Mouse (Mus musculus) lung, embryonic 14.5 days (tissue): ENCODE measurements around the gene Unc13c. TPM values are rescaled to one million over a fixed set of nuclear protein-coding genes. Genes with fewer than 3 reads are reported as not detected.

Source experiments
- ATAC-seq: fragments of 200-750 bp; cut with Nextera tagmentation; 2 replicates; pipeline ENCODE4 v1.8.0; 2017; ENCODE audit warnings: mild to moderate bottlenecking, moderate TSS enrichment, moderate library complexity; ENCODE audit not compliant: insufficient read depth
- DNase-seq: peaks from one replicate; pipeline ENCODE4 v3.0.0-alpha.2; 2015
- H3K27ac ChIP-seq: fragments of 300-500 bp; sonication (generic); 2 replicates; pipeline ENCODE4 v1.5.1; 2014; ENCODE audit warnings: low read depth, mild to moderate bottlenecking, moderate library complexity
- H3K27me3 ChIP-seq: fragments of 300-500 bp; sonication (generic); 2 replicates; pipeline ENCODE4 v1.6.1; 2014; ENCODE audit warnings: low read length, control low read depth; ENCODE audit not compliant: insufficient read depth
- H3K36me3 ChIP-seq: fragments of 300-500 bp; sonication (generic); 2 replicates; pipeline ENCODE4 v1.6.1; 2014; ENCODE audit warnings: control low read depth; ENCODE audit not compliant: insufficient read depth
- H3K4me1 ChIP-seq: fragments of 300-500 bp; sonication (generic); 2 replicates; pipeline ENCODE4 v1.6.1; 2014; ENCODE audit warnings: antibody characterized with exemption, control low read depth; ENCODE audit not compliant: insufficient read depth
- H3K4me2 ChIP-seq: fragments of 300-500 bp; sonication (generic); 2 replicates; pipeline ENCODE4 v1.6.1; 2014; ENCODE audit warnings: mild to moderate bottlenecking
- H3K4me3 ChIP-seq: fragments of 300-500 bp; sonication (generic); 2 replicates; pipeline ENCODE4 v1.5.1; 2014; ENCODE audit warnings: low read depth, low read length
- H3K9ac ChIP-seq: fragments of 300-500 bp; sonication (generic); 2 replicates; pipeline ENCODE4 v1.6.1; 2014
- H3K9me3 ChIP-seq: fragments of 300-500 bp; sonication (generic); 2 replicates; pipeline ENCODE4 v1.6.1; 2016; ENCODE audit warnings: low read depth, low read length, control low read depth
- CTCF ChIP-seq: IDR thresholded peaks from 2 replicates; pipeline ENCODE4 v1.5.1; 2016; ENCODE audit warnings: antibody characterized with exemption, low read depth
- WGBS: fragments of 180-500 bp; shearing (Covaris S2); extraction: QIAGEN DNeasy Blood & Tissue Kit; methylation state at CpG from one replicate; pipeline ENCODE4 v1.1.7; 2014; 5-methylcytosine and 5-hydroxymethylcytosine counted together
- polyA plus RNA-seq: library from polyadenylated mRNA; unstranded; fragments of >200 nt; fragmentation: Nextera tagmentation; extraction: Ambion mirVana; gene quantifications from 2 replicates; pipeline ENCODE4 v1.2.1, GENCODE M21; 2014

Unc13c gene
- polyA plus RNA-seq, 1 experiment from 2014 or later = 0.18 TPM

- no peaks in the 10 kb centered on the region for H3K36me3 ChIP-seq
- no peak for TF ChIP-seq CTCF
- no peaks in the 10 kb centered on the region for H3K27me3 ChIP-seq
- ATAC-seq (peak; percentile 59; the same call in 1 of the 2 replicates), DNase-seq (peak; percentile 62)
- H3K27ac ChIP-seq = peak overlapping the region; percentile 69; the same call in 1 of the 2 replicates
- H3K4me1 ChIP-seq = no peaks in the 10 kb centered on the region
- H3K9me3 ChIP-seq = no peaks in the 10 kb centered on the region
- 47% methylated on average over 5 of the region's 5 CpGs for WGBS
- H3K4me2 ChIP-seq = no peak overlapping the region
- H3K9ac ChIP-seq = no peak overlapping the region
- no peak overlapping the region for H3K4me3 ChIP-seq
Measured at GRCm38 (mm10) chr9:73882393-73882919, 86.3 kb downstream of the Unc13c start.

GRCm38 (mm10) chr9:73867410-73868067 lies 101.2 kb downstream of the Unc13c start:
- WGBS = 40% methylated on average over 2 of the region's 2 CpGs
- Histone ChIP-seq H3K4me2 (no peak overlapping the region), H3K9me3 (no peaks in the 10 kb centered on the region; the same call in 1 of the 2 replicates), H3K9ac (no peak overlapping the region), H3K4me3 (no peak overlapping the region), H3K4me1 (no peaks in the 10 kb centered on the region), H3K27me3 (no peaks in the 10 kb centered on the region), H3K36me3 (no peaks in the 10 kb centered on the region), H3K27ac (no peak overlapping the region)
- DNase-seq (no peak), ATAC-seq (no peak)
- TF ChIP-seq CTCF = no peak

- no peaks in the 10 kb centered on the region for H3K9me3 ChIP-seq
- no peak for ATAC-seq
- H3K27ac ChIP-seq = no peak overlapping the region
Measured at GRCm38 (mm10) chr9:73866666-73867065, 102.1 kb downstream of the Unc13c start.

GRCm38 (mm10) chr9:73859469-73859868 lies 109.3 kb downstream of the Unc13c start:
- 92% methylated on average over 3 of the region's 3 CpGs for WGBS
- Histone ChIP-seq H3K27ac (no peak overlapping the region), H3K36me3 (no peaks in the 10 kb centered on the region), H3K4me1 (no peaks in the 10 kb centered on the region), H3K4me2 (no peak overlapping the region), H3K9me3 (no peaks in the 10 kb centered on the region), H3K27me3 (no peaks in the 10 kb centered on the region), H3K9ac (no peak overlapping the region), H3K4me3 (no peak overlapping the region)
- ATAC-seq = no peak
- DNase-seq = no peak
- no peak for TF ChIP-seq CTCF

More at GRCm38 (mm10) chr9:73866666-73867065, 102.1 kb downstream of the Unc13c start:
- H3K4me1 ChIP-seq = no peaks in the 10 kb centered on the region
- H3K4me3 ChIP-seq = no peak overlapping the region
- H3K27me3 ChIP-seq = no peaks in the 10 kb centered on the region
- WGBS = 67% methylated on average over 2 of the region's 2 CpGs
- DNase-seq = no peak
- no peaks in the 10 kb centered on the region for H3K36me3 ChIP-seq
- no peak overlapping the region for H3K9ac ChIP-seq
- no peak overlapping the region for H3K4me2 ChIP-seq
- TF ChIP-seq CTCF = no peak

GRCm38 (mm10) chr9:73854281-73854680 lies 114.5 kb downstream of the Unc13c start:
- no peak overlapping the region for H3K4me2 ChIP-seq
- no peak for DNase-seq
- no peak for ATAC-seq
- H3K4me3 ChIP-seq = no peak overlapping the region
- H3K4me1 ChIP-seq = no peaks in the 10 kb centered on the region
- 54% methylated on average over 3 of the region's 3 CpGs for WGBS
- H3K27ac ChIP-seq = no peak overlapping the region
- H3K27me3 ChIP-seq = no peaks in the 10 kb centered on the region
- no peak for TF ChIP-seq CTCF
- H3K9me3 ChIP-seq = no peaks in the 10 kb centered on the region
- no peak overlapping the region for H3K9ac ChIP-seq
- no peaks in the 10 kb centered on the region for H3K36me3 ChIP-seq

- H3K9ac ChIP-seq = no peak overlapping the region
- H3K36me3 ChIP-seq = no peaks in the 10 kb centered on the region
- H3K27ac ChIP-seq = no peak overlapping the region
- H3K4me2 ChIP-seq = no peak overlapping the region
- no peak overlapping the region for H3K4me3 ChIP-seq
- no peaks in the 10 kb centered on the region for H3K27me3 ChIP-seq
- DNase-seq (no peak), ATAC-seq (no peak)
- no peaks in the 10 kb centered on the region for H3K9me3 ChIP-seq
- no peaks in the 10 kb centered on the region for H3K4me1 ChIP-seq
- TF ChIP-seq CTCF = no peak
- WGBS = 74% methylated on average over 4 of the region's 4 CpGs
Measured at GRCm38 (mm10) chr9:73806681-73807080, 162.1 kb downstream of the Unc13c start.

GRCm38 (mm10) chr9:73774616-73775015 lies 194.2 kb downstream of the Unc13c start:
- Histone ChIP-seq H3K4me1 (no peaks in the 10 kb centered on the region), H3K9me3 (no peaks in the 10 kb centered on the region), H3K27me3 (no peaks in the 10 kb centered on the region), H3K4me2 (no peak overlapping the region), H3K9ac (no peak overlapping the region), H3K27ac (no peak overlapping the region), H3K4me3 (no peak overlapping the region), H3K36me3 (no peaks in the 10 kb centered on the region)
- 72% methylated on average over 4 of the region's 4 CpGs for WGBS
- DNase-seq = no peak
- no peak for ATAC-seq
- no peak for TF ChIP-seq CTCF
